Mouse (Mus musculus): ENCODE data around the gene Ifit1bl1.
"Not testable (repeated sequence)": the region's sequence is repeated elsewhere in the genome, so short reads cannot be mapped to it uniquely, and the experiment has no call there.

Gene Ifit1bl1

GRCm38 (mm10) chr19:34601888-34602287, at the start of gene Ifit1bl1:
TSS of gene Ifit1bl1 (minus strand) at chr19:34601956.
- in situ Hi-C loops (cut with MboI; ENCODE audit: unreplicated experiment in 2 of 2), result not testable (repeated sequence)

- in situ Hi-C loops (cut with MboI; ENCODE audit: unreplicated experiment in 2 of 2), result loop anchor here (25.0 kb wide), 2 partner anchors 1264 to 1786 kb away; partner anchors contain the start of gene Rnls (in 1 of the 2)
Measured at GRCm38 (mm10) chr19:34650997-34651396, 49.2 kb upstream of the Ifit1bl1 start.

GRCm38 (mm10) chr19:34650276-34650675, 48.5 kb upstream of the Ifit1bl1 start:
- in situ Hi-C loops (cut with MboI; ENCODE audit: unreplicated experiment in 2 of 2), result loop anchor here (25.0 kb wide), 2 partner anchors 1263 to 1787 kb away; partner anchors contain the start of gene Rnls (in 1 of the 2)

GRCm38 (mm10) chr19:34647630-34648029, 45.9 kb upstream of the Ifit1bl1 start:
- in situ Hi-C loops (cut with MboI; ENCODE audit: unreplicated experiment in 2 of 2), result not testable (repeated sequence)

GRCm38 (mm10) chr19:34642616-34643015, 40.9 kb upstream of the Ifit1bl1 start:
- in situ Hi-C loops (cut with MboI; ENCODE audit: unreplicated experiment in 2 of 2), result no loop called here

- in situ Hi-C loops (cut with MboI; ENCODE audit: unreplicated experiment in 2 of 2), result no loop called here
Measured at GRCm38 (mm10) chr19:34640623-34641022, 38.9 kb upstream of the Ifit1bl1 start, which contains the start of the genes Ifit1bl2 and Ifit1. TSS of gene Ifit1bl2 (minus strand) at chr19:34640743. TSS of gene Ifit1 (plus strand) at chr19:34640871.

GRCm38 (mm10) chr19:34636933-34637557, 35.3 kb upstream of the Ifit1bl1 start:
- in situ Hi-C loops (cut with MboI; ENCODE audit: unreplicated experiment in 2 of 2), result loop anchor here (5.0 kb wide), 1 partner anchor 90 kb away; no protein-coding TSS in a partner anchor

- in situ Hi-C loops (cut with MboI; ENCODE audit: unreplicated experiment in 2 of 2), result no loop called here
Measured at GRCm38 (mm10) chr19:34633484-34633883, 31.7 kb upstream of the Ifit1bl1 start.

GRCm38 (mm10) chr19:34631487-34631886, 29.7 kb upstream of the Ifit1bl1 start:
- in situ Hi-C loops (cut with MboI; ENCODE audit: unreplicated experiment in 2 of 2), result no loop called here

- in situ Hi-C loops (cut with MboI; ENCODE audit: unreplicated experiment in 2 of 2), result no loop called here
Measured at GRCm38 (mm10) chr19:34627496-34627895, 25.7 kb upstream of the Ifit1bl1 start.

GRCm38 (mm10) chr19:34624663-34625062, 22.9 kb upstream of the Ifit1bl1 start:
- in situ Hi-C loops (cut with MboI; ENCODE audit: unreplicated experiment in 2 of 2), result no loop called here

- in situ Hi-C loops (cut with MboI; ENCODE audit: unreplicated experiment in 2 of 2), result no loop called here
Measured at GRCm38 (mm10) chr19:34623781-34624180, 22.0 kb upstream of the Ifit1bl1 start.

- in situ Hi-C loops (cut with MboI; ENCODE audit: unreplicated experiment in 2 of 2), result no loop called here
Measured at GRCm38 (mm10) chr19:34620871-34621270, 19.1 kb upstream of the Ifit1bl1 start.

- in situ Hi-C loops (cut with MboI; ENCODE audit: unreplicated experiment in 2 of 2), result not testable (repeated sequence)
Measured at GRCm38 (mm10) chr19:34612243-34613001, 10.7 kb upstream of the Ifit1bl1 start.

GRCm38 (mm10) chr19:34610118-34610517, 8.4 kb upstream of the Ifit1bl1 start:
- in situ Hi-C loops (cut with MboI; ENCODE audit: unreplicated experiment in 2 of 2), result not testable (repeated sequence)

- in situ Hi-C loops (cut with MboI; ENCODE audit: unreplicated experiment in 2 of 2), result not testable (repeated sequence)
Measured at GRCm38 (mm10) chr19:34607237-34608051, 5.7 kb upstream of the Ifit1bl1 start, which contains the start of gene Ifit3b. TSS of gene Ifit3b (plus strand) at chr19:34607970.

- in situ Hi-C loops (cut with MboI; ENCODE audit: unreplicated experiment in 2 of 2), result no loop called here
Measured at GRCm38 (mm10) chr19:34605472-34605871, 3.7 kb upstream of the Ifit1bl1 start.

GRCm38 (mm10) chr19:34599250-34599649, 2.5 kb downstream of the Ifit1bl1 start:
- in situ Hi-C loops (cut with MboI; ENCODE audit: unreplicated experiment in 2 of 2), result loop anchor here in 1 of 2 experiments (5.0 kb wide), 1 partner anchor 42 kb away; no protein-coding TSS in a partner anchor

GRCm38 (mm10) chr19:34598341-34598740, 3.4 kb downstream of the Ifit1bl1 start:
- in situ Hi-C loops (cut with MboI; ENCODE audit: unreplicated experiment in 2 of 2), result loop anchor here in 1 of 2 experiments (5.0 kb wide), 1 partner anchor 41 kb away; no protein-coding TSS in a partner anchor

- in situ Hi-C loops (cut with MboI; ENCODE audit: unreplicated experiment in 2 of 2), result loop anchor here in 1 of 2 experiments (5.0 kb wide), 1 partner anchor 40 kb away; no protein-coding TSS in a partner anchor
Measured at GRCm38 (mm10) chr19:34596811-34597210, 4.9 kb downstream of the Ifit1bl1 start.

Measured in v-Abl transformed pro-B cells (cell line).